Mouse (Mus musculus): ENCODE data around the gene Hoga1. TPM values are rescaled to one million over a fixed set of nuclear protein-coding genes. Genes with fewer than 3 reads are reported as not detected.

The Hoga1 gene
- polyA plus RNA-seq (2012): 0.23 and 0.24 TPM in 2 replicates

GRCm38 (mm10) chr19:42045269-42046102 is at the start of gene Hoga1:
Gene Hoga1, plus strand, starts transcription at chr19:42045610.

GRCm38 (mm10) chr19:42035456-42036248 is 9.8 kb upstream of the Hoga1 start, which contains the start of gene Ankrd2:
Gene Ankrd2, plus strand, starts transcription at chr19:42036000.

GRCm38 (mm10) chr19:42051948-42052347 is 6.5 kb downstream of the Hoga1 start, which contains the start of gene 4933411K16Rik:
Gene 4933411K16Rik, plus strand, starts transcription at chr19:42052248.

GRCm38 (mm10) chr19:42086166-42086565 is 40.8 kb downstream of the Hoga1 start, which contains the start of gene Morn4:
Gene Morn4, minus strand, starts transcription at chr19:42086357.

GRCm38 (mm10) chr19:42089748-42090595 is 44.6 kb downstream of the Hoga1 start, which contains the start of gene Pi4k2a:
Gene Pi4k2a, plus strand, starts transcription at chr19:42090470.

Other genes starting within 250 kb of the Hoga1 start
- 3.0 and 4.1 TPM in 2 replicates for gene Arhgap19, start 243.6 kb upstream of the Hoga1 start, polyA plus RNA-seq (2012)
- gene Frat1, start 215.6 kb upstream of the Hoga1 start, polyA plus RNA-seq (2012): 29.8 and 34.9 TPM in 2 replicates
- gene Frat2, start 197.5 kb upstream of the Hoga1 start, polyA plus RNA-seq (2012): 86.2 and 102 TPM in 2 replicates
- gene Rrp12, start 149.4 kb upstream of the Hoga1 start, polyA plus RNA-seq (2012): 20.1 and 31.0 TPM in 2 replicates
- 481 and 651 TPM in 2 replicates for gene Pgam1, start 133.7 kb upstream of the Hoga1 start, polyA plus RNA-seq (2012)
- 25.4 and 27.6 TPM in 2 replicates for gene Exosc1, start 112.2 kb upstream of the Hoga1 start, polyA plus RNA-seq (2012)
- 36.2 and 43.1 TPM in 2 replicates for gene Zdhhc16, start 112.1 kb upstream of the Hoga1 start, polyA plus RNA-seq (2012)
- gene Mms19, start 64.5 kb upstream of the Hoga1 start, polyA plus RNA-seq (2012): 13.2 and 15.5 TPM in 2 replicates
- 22.7 and 31.2 TPM in 2 replicates for gene Ubtd1, start 63.8 kb upstream of the Hoga1 start, polyA plus RNA-seq (2012)
- not detected in 2 replicates for gene Ankrd2, start 9.6 kb upstream of the Hoga1 start, polyA plus RNA-seq (2012)
- gene 4933411K16Rik, start 6.6 kb downstream of the Hoga1 start, polyA plus RNA-seq (2012): 0.07 TPM in 1 of 2 replicates, not detected in the other
- gene Morn4, start 40.7 kb downstream of the Hoga1 start, polyA plus RNA-seq (2012): 0.57 and 0.67 TPM in 2 replicates
- 22.1 and 24.7 TPM in 2 replicates for gene Pi4k2a, start 44.9 kb downstream of the Hoga1 start, polyA plus RNA-seq (2012)
- 22.6 and 24.6 TPM in 2 replicates for gene Avpi1, start 83.4 kb downstream of the Hoga1 start, polyA plus RNA-seq (2012)
- 23.7 and 23.8 TPM in 2 replicates for gene Marveld1, start 101.8 kb downstream of the Hoga1 start, polyA plus RNA-seq (2012)
- 27.5 and 35.0 TPM in 2 replicates for gene Zfyve27, start 118.3 kb downstream of the Hoga1 start, polyA plus RNA-seq (2012)
- gene Sfrp5, start 156.6 kb downstream of the Hoga1 start, polyA plus RNA-seq (2012): not detected in 2 replicates
- gene Golga7b, start 202.0 kb downstream of the Hoga1 start, polyA plus RNA-seq (2012): not detected in 2 replicates